Mouse (Mus musculus) testis, adult 2 months (tissue): ENCODE data around the gene Zap70.

Experiments
- CTCF ChIP-seq: fragments of 200-500 bp; IDR thresholded peaks from 2 replicates; pipeline ENCODE4 v1.5.1; 2012; ENCODE audit warnings: low read depth, mild to moderate bottlenecking, inconsistent platforms, low read length, moderate library complexity; ENCODE audit not compliant: control insufficient read depth, insufficient read depth, insufficient replicate concordance
- POLR2A ChIP-seq: fragments of 200-500 bp; IDR thresholded peaks from 2 replicates; pipeline ENCODE4 v1.6.1; 2012; ENCODE audit warnings: low read depth, mild to moderate bottlenecking, inconsistent platforms, low read length, moderate library complexity; ENCODE audit not compliant: control insufficient read depth

DNA sequence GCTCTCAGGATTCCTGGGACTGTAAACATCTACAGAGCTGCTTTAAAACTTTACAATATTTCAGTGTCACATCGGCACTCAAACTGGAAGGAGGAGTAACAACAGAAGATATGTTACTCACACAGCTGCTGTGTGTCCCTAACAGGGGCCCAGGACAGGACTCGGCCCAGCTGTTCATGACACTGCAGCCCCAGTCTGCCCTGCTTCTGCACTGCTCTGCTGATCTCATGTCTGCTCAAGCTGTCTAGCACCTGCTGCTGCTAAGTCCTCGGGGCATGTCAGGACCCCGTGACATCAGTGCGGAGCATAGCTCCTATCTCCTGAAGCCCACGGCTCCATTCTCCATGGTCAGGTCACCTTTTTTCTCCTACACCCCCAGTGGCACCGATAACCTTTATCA lies 35.1 kb downstream of the Zap70 start:
- no peak for TF ChIP-seq CTCF
- TF ChIP-seq POLR2A = no peak
